8 mouse cellular contexts compared by ENCODE assay signal in the genomic region with DNA sequence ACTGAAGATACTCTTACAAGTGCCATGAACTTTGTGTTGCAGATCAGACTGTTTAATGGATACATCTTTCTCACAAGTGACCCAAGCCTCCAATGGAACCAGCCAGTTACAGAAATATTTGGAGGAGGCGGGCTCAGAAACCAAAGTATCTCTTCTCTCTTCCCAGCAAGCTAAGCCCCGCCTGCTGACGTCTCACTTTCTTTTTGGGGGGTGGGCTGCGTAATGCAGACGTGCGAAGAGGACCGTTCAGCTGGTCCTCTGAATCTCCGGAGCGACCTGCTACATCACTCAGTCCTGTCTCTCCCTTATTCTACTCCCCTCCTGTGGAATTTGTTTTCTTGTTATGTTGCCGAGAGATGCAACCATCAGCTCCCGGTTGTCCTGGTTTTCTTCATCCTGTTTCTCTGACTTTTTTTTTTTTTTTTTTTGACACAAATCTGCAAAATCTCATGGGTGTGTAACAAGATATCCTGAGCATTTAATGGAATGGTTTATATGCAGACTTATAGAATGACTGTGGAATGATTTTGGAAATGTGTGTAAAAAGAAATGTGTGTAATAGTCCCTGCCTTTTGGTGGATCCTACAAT. TPM values are rescaled to one million over a fixed set of nuclear protein-coding genes. Genes with fewer than 3 reads are reported as not detected.
A peak's percentile ranks its signal among the peaks of the same experiment; 100 is the strongest.
DNase-seq lines count a peak whose midpoint lies in the region; ATAC-seq and TF ChIP-seq lines count a peak whose summit lies in the region.

No protein-coding gene starts in this region.

- no peaks in the 10 kb centered on the region for H3K27me3 ChIP-seq in CH12.LX (replicated peaks)
- peaks cover 5% of the 10 kb centered on the region; the same call in 1 of the 2 replicates for H3K27me3 ChIP-seq in embryonic facial prominence, embryonic 12.5 days
- H3K27me3 ChIP-seq in heart, embryonic 14.5 days (ENCODE audit: control insufficient read depth, insufficient read depth, low read length), result no peaks in the 10 kb centered on the region
- H3K27me3 ChIP-seq in liver, embryonic 13.5 days, result no peaks in the 10 kb centered on the region
- H3K27me3 ChIP-seq in neural tube, embryonic 12.5 days (replicated peaks), result peaks cover 4% of the 10 kb centered on the region; the same call in 1 of the 2 replicates

- peak overlapping the region; percentile 32 for H3K9ac ChIP-seq in CH12.LX (ENCODE audit: insufficient read depth, low read depth)
- H3K9ac ChIP-seq in embryonic facial prominence, embryonic 12.5 days, result no peak overlapping the region
- H3K9ac ChIP-seq in heart, embryonic 14.5 days (ENCODE audit: low read length), result 0 out of 2 replicates have a peak overlapping the region, but pooled peaks have one; percentile 41
- H3K9ac ChIP-seq in liver, embryonic 13.5 days, result peak overlapping the region; percentile 75; the same call in 1 of the 2 replicates
- H3K9ac ChIP-seq in neural tube, embryonic 12.5 days, result no peak overlapping the region

- H3K4me2 ChIP-seq in CH12.LX (ENCODE audit: insufficient read depth, low read depth, poor library complexity, severe bottlenecking), result peak overlapping the region; percentile 55
- H3K4me2 ChIP-seq in embryonic facial prominence, embryonic 12.5 days (replicated peaks), result peak overlapping the region; percentile 43
- H3K4me2 ChIP-seq in heart, embryonic 14.5 days (ENCODE audit: low read length), result peak overlapping the region; percentile 60
- peak overlapping the region; percentile 57 for H3K4me2 ChIP-seq in liver, embryonic 13.5 days
- peak overlapping the region; percentile 52 for H3K4me2 ChIP-seq in neural tube, embryonic 12.5 days (replicated peaks)

- peak; percentile 74; the same call in 1 of the 2 replicates for ATAC-seq in embryonic facial prominence, embryonic 12.5 days (ENCODE audit: insufficient number of reproducible peaks, insufficient read depth, low FRiP score, low TSS enrichment)
- no peak for ATAC-seq in heart, embryonic 14.5 days (ENCODE audit: insufficient number of reproducible peaks, insufficient read depth, low FRiP score, low read depth)
- ATAC-seq in liver, embryonic 13.5 days (ENCODE audit: low read depth), result no peak
- ATAC-seq in neural tube, embryonic 12.5 days (ENCODE audit: low FRiP score, low read depth), result peak; percentile 46; the same call in 1 of the 2 replicates

- TF ChIP-seq RAD21 in CH12.LX (IDR thresholded peaks at IDR 0.05; ENCODE audit: low read depth, low read length), result no peak

- TF ChIP-seq POLR2A in CH12.LX (IDR thresholded peaks at IDR 0.05; ENCODE audit: low read depth, low read length), result peak; percentile 40; the same call in 1 of the 2 replicates

- no peak for TF ChIP-seq CTCF in CH12.LX (conservative IDR thresholded peaks at IDR 0.05 in 1 of 2, IDR thresholded peaks at IDR 0.05 in 1 of 2; ENCODE audit: low read depth in 2 of 2, low read length in 2 of 2)

- TF ChIP-seq EP300 in CH12.LX (IDR thresholded peaks at IDR 0.05; ENCODE audit: low read length), result no peak

- H3K27ac ChIP-seq in CH12.LX (ENCODE audit: insufficient read depth, low read depth), result no peak overlapping the region
- no peak overlapping the region for H3K27ac ChIP-seq in embryonic facial prominence, embryonic 12.5 days
- peak overlapping the region in 1 of 2 experiments; percentile 53; a peak in 2 of 4 replicates for H3K27ac ChIP-seq in heart, embryonic 14.5 days (replicated peaks in 1 of 2; ENCODE audit: control insufficient read depth in 1 of 2, insufficient read depth in 1 of 2, low read depth in 2 of 2, low read length in 2 of 2)
- H3K27ac ChIP-seq in liver, embryonic 13.5 days, result peak overlapping the region; percentile 39; the same call in 1 of the 2 replicates
- H3K27ac ChIP-seq in neural tube, embryonic 12.5 days, result no peak overlapping the region

- peaks cover 0 to 26% of the 10 kb centered on the region in 2 experiments for H3K36me3 ChIP-seq in CH12.LX (replicated peaks in 1 of 2; ENCODE audit: control insufficient read depth in 1 of 2, insufficient read depth in 1 of 2, low read length in 1 of 2)
- H3K36me3 ChIP-seq in embryonic facial prominence, embryonic 12.5 days, result no peaks in the 10 kb centered on the region
- no peaks in the 10 kb centered on the region for H3K36me3 ChIP-seq in heart, embryonic 14.5 days (ENCODE audit: control insufficient read depth, insufficient read depth, low read length)
- H3K36me3 ChIP-seq in liver, embryonic 13.5 days, result no peaks in the 10 kb centered on the region
- H3K36me3 ChIP-seq in neural tube, embryonic 12.5 days, result no peaks in the 10 kb centered on the region

- H3K9me3 ChIP-seq in CH12.LX (replicated peaks; ENCODE audit: low read length), result no peaks in the 10 kb centered on the region
- no peaks in the 10 kb centered on the region for H3K9me3 ChIP-seq in embryonic facial prominence, embryonic 12.5 days
- no peaks in the 10 kb centered on the region for H3K9me3 ChIP-seq in heart, embryonic 14.5 days (ENCODE audit: control insufficient read depth, low read length)
- H3K9me3 ChIP-seq in liver, embryonic 13.5 days (replicated peaks), result no peaks in the 10 kb centered on the region
- H3K9me3 ChIP-seq in neural tube, embryonic 12.5 days, result no peaks in the 10 kb centered on the region

- peak overlapping the region in 2 of 3 experiments; percentile 54 for H3K4me3 ChIP-seq in CH12.LX (replicated peaks in 1 of 3; ENCODE audit: low read depth in 2 of 3, low read length in 2 of 3, poor library complexity in 1 of 3)
- H3K4me3 ChIP-seq in embryonic facial prominence, embryonic 12.5 days, result peak overlapping the region; percentile 34
- peak overlapping the region; percentile 43 to 73 for H3K4me3 ChIP-seq in heart, embryonic 14.5 days (ENCODE audit: control insufficient read depth in 1 of 2, insufficient read depth in 1 of 2, low read depth in 1 of 2, low read length in 2 of 2)
- H3K4me3 ChIP-seq in liver, embryonic 13.5 days (replicated peaks), result peak overlapping the region; percentile 43
- peak overlapping the region; percentile 27 for H3K4me3 ChIP-seq in neural tube, embryonic 12.5 days

- WGBS in embryonic facial prominence, embryonic 12.5 days, result 2% methylated on average over 11 of the region's 11 CpGs
- WGBS in heart, embryonic 14.5 days, result 2% methylated on average over 11 of the region's 11 CpGs
- WGBS in liver, embryonic 13.5 days (ENCODE audit: insufficient replicate concordance), result 8% methylated on average over 11 of the region's 11 CpGs
- WGBS in neural tube, embryonic 12.5 days, result 2% methylated on average over 11 of the region's 11 CpGs

- in situ Hi-C loops in CH12.LX (cut with MboI; ENCODE audit: low pct_ligation_motif_present, low pct_unique_long_range_greater_than_20kb, low sequenced_read_pairs), result no loop called here

- H3K4me1 ChIP-seq in CH12.LX (ENCODE audit: control insufficient read depth in 1 of 2, insufficient read depth in 2 of 2), result peaks cover 4 to 21% of the 10 kb centered on the region in 2 experiments
- peaks cover 9% of the 10 kb centered on the region for H3K4me1 ChIP-seq in embryonic facial prominence, embryonic 12.5 days
- H3K4me1 ChIP-seq in heart, embryonic 14.5 days (ENCODE audit: control insufficient read depth in 2 of 2, insufficient read depth in 2 of 2, low read length in 2 of 2), result peaks cover 9 to 11% of the 10 kb centered on the region in 2 experiments
- H3K4me1 ChIP-seq in liver, embryonic 13.5 days (replicated peaks), result peaks cover 84% of the 10 kb centered on the region
- H3K4me1 ChIP-seq in neural tube, embryonic 12.5 days, result 0 out of 2 replicates have a peak, but pooled peaks cover 11% of the 10 kb centered on the region

- H3K79me2 ChIP-seq in CH12.LX (replicated peaks; ENCODE audit: control insufficient read depth, extremely low read depth, insufficient read depth, poor library complexity, severe bottlenecking), result no peaks in the 10 kb centered on the region; the same call in 1 of the 2 replicates

- DNase-seq in CH12.LX (ENCODE audit: extremely low read depth), result no peak
- peak; percentile 38 for DNase-seq in adrenal gland, postnatal 25 days
- DNase-seq in kidney, postnatal 36 days, result peak; percentile 42 to 66
- DNase-seq in liver, embryonic 13.5 days, result peak; percentile 28
- DNase-seq in thymus, postnatal 25 days, result peak; percentile 54

- dilution Hi-C loops in CH12.LX (cut with MboI; ENCODE audit: extremely low pct_ligation_motif_present, extremely low pct_unique_long_range_greater_than_20kb, low sequenced_read_pairs), result no loop called here

TF ChIP-seq in CH12.LX, 34 proteins besides CTCF, POLR2A, EP300 and RAD21 (continues in another document):
- TF ChIP-seq POLR2AphosphoS2 (IDR thresholded peaks at IDR 0.05; ENCODE audit: low read depth, low read length) (no peak), TCF12 (IDR thresholded peaks at IDR 0.05; ENCODE audit: low read depth, low read length) (no peak)

RNA-seq across cellular contexts. Expression of gene Slc2a3, which starts 40.3 kb away (rescaled TPM):
- 27.8 and 38.3 TPM in 2 replicates for total RNA-seq in CH12.LX (2012; rRNA removed)
- 29.7 and 32.4 TPM in 2 replicates for total RNA-seq in CH12.LX (2014; rRNA removed)
- polyA plus RNA-seq in CH12.LX (2012; ENCODE audit: insufficient read length, low read depth), result 23.7 and 28.8 TPM in 2 replicates
- total RNA-seq in adrenal gland, postnatal 25 days (2021), result 4.8 and 7.9 TPM in 2 replicates
- 31.5 and 32.7 TPM in 2 replicates for polyA plus RNA-seq in embryonic facial prominence, embryonic 12.5 days (2016; fragmentation: Nextera tagmentation; extraction: Ambion mirVana)
- 10.3 and 10.7 TPM in 2 replicates for polyA plus RNA-seq in heart, embryonic 14.5 days (2014; fragmentation: Nextera tagmentation; extraction: Ambion mirVana)
- polyA plus RNA-seq in liver, embryonic 13.5 days (2015; fragmentation: Nextera tagmentation; extraction: Ambion mirVana), result 18.6 and 21.4 TPM in 2 replicates
- polyA plus RNA-seq in neural tube, embryonic 12.5 days (2016; fragmentation: Nextera tagmentation; extraction: Ambion mirVana), result 22.6 and 26.1 TPM in 2 replicates

RNA-seq across cellular contexts. Expression of gene Nanog, which starts 53.8 kb away (rescaled TPM):
- total RNA-seq in CH12.LX (2012; rRNA removed) (not detected in 2 replicates), CH12.LX (2014; rRNA removed) (not detected in 2 replicates)
- polyA plus RNA-seq in CH12.LX (2012; ENCODE audit: insufficient read length, low read depth), result 0.12 and 0.27 TPM in 2 replicates
- not detected in 2 replicates for total RNA-seq in adrenal gland, postnatal 25 days (2021)
- polyA plus RNA-seq in embryonic facial prominence, embryonic 12.5 days (2016; fragmentation: Nextera tagmentation; extraction: Ambion mirVana), result 0.33 and 0.59 TPM in 2 replicates
- polyA plus RNA-seq in heart, embryonic 14.5 days (2014; fragmentation: Nextera tagmentation; extraction: Ambion mirVana), result 0.84 and 1.2 TPM in 2 replicates
- polyA plus RNA-seq in liver, embryonic 13.5 days (2015; fragmentation: Nextera tagmentation; extraction: Ambion mirVana), result not detected in 2 replicates
- 0.09 and 0.17 TPM in 2 replicates for polyA plus RNA-seq in neural tube, embryonic 12.5 days (2016; fragmentation: Nextera tagmentation; extraction: Ambion mirVana)

RNA-seq across cellular contexts. Expression of gene Foxj2, which starts 58.6 kb away (rescaled TPM):
- 2.5 and 2.7 TPM in 2 replicates for total RNA-seq in CH12.LX (2012; rRNA removed)
- total RNA-seq in CH12.LX (2014; rRNA removed), result 1.8 and 1.9 TPM in 2 replicates
- polyA plus RNA-seq in CH12.LX (2012; ENCODE audit: insufficient read length, low read depth), result 4.6 and 5.4 TPM in 2 replicates
- 22.0 and 22.8 TPM in 2 replicates for total RNA-seq in adrenal gland, postnatal 25 days (2021)
- 6.7 TPM in 2 replicates for polyA plus RNA-seq in embryonic facial prominence, embryonic 12.5 days (2016; fragmentation: Nextera tagmentation; extraction: Ambion mirVana)
- 7.8 and 7.9 TPM in 2 replicates for polyA plus RNA-seq in heart, embryonic 14.5 days (2014; fragmentation: Nextera tagmentation; extraction: Ambion mirVana)
- 1.0 and 1.2 TPM in 2 replicates for polyA plus RNA-seq in liver, embryonic 13.5 days (2015; fragmentation: Nextera tagmentation; extraction: Ambion mirVana)
- 5.5 TPM in 2 replicates for polyA plus RNA-seq in neural tube, embryonic 12.5 days (2016; fragmentation: Nextera tagmentation; extraction: Ambion mirVana)

Comparison
In these comparisons a context has a peak if more than half of its experiments do, and no peak if none do; other contexts are left out.
1. H3K9ac ChIP-seq: peak in CH12.LX (single experiment), heart, embryonic 14.5 days (single experiment) and liver, embryonic 13.5 days (single experiment); none in embryonic facial prominence, embryonic 12.5 days (single experiment) and neural tube, embryonic 12.5 days (single experiment).
2. ATAC-seq: peak in embryonic facial prominence, embryonic 12.5 days (single experiment) and neural tube, embryonic 12.5 days (single experiment); none in heart, embryonic 14.5 days (single experiment) and liver, embryonic 13.5 days (single experiment).
3. Peak in every context shown above with its lines, with median percentiles within 50 percentile points of each other: H3K4me2 ChIP-seq and H3K4me3 ChIP-seq.